Mouse (Mus musculus) spleen, adult 2 months (tissue): ENCODE data around the gene Hoxa3.

Source experiments
- CTCF ChIP-seq: fragments of 200-500 bp; IDR thresholded peaks from 2 replicates; pipeline ENCODE4 v1.5.1; 2011; ENCODE audit warnings: mild to moderate bottlenecking, inconsistent platforms; ENCODE audit not compliant: insufficient read depth, insufficient read length, insufficient replicate concordance; ENCODE audit errors: extremely low read depth
- POLR2A ChIP-seq: fragments of 200-500 bp; IDR thresholded peaks from 2 replicates; pipeline ENCODE4 v1.6.1; 2011; ENCODE audit warnings: low read depth, low read length, inconsistent platforms

GRCm38 (mm10) chr6:52221993-52222685 lies 9.0 kb upstream of the Hoxa3 start:
- TF ChIP-seq POLR2A (no peak), CTCF (no peak)
